Mouse (Mus musculus) urinary bladder, adult 2 months (tissue): ENCODE data around the gene Tex38. TPM values are rescaled to one million over a fixed set of nuclear protein-coding genes. Genes with fewer than 3 reads are reported as not detected.

ENCODE experiments used
- DNase-seq: peaks from one replicate; pipeline ENCODE4 v3.0.0; 2022; ENCODE audit warnings: low spot score
- polyA plus RNA-seq: library from polyadenylated mRNA; depleted of rRNA; stranded (reverse); fragments of >200 nt; gene quantifications from 2 replicates; pipeline ENCODE4 v1.2.3, GENCODE M21; 2012; rRNA removed

Gene Tex38
- polyA plus RNA-seq, 1 experiment: 0.32 TPM

GRCm38 (mm10) chr4:115767647-115768467 is 13.0 kb downstream of the Tex38 start:
- DNase-seq: no peak

- DNase-seq: no peak
These were observed 16.2 kb downstream of the Tex38 start for GRCm38 (mm10) chr4:115764581-115764980.

DNA sequence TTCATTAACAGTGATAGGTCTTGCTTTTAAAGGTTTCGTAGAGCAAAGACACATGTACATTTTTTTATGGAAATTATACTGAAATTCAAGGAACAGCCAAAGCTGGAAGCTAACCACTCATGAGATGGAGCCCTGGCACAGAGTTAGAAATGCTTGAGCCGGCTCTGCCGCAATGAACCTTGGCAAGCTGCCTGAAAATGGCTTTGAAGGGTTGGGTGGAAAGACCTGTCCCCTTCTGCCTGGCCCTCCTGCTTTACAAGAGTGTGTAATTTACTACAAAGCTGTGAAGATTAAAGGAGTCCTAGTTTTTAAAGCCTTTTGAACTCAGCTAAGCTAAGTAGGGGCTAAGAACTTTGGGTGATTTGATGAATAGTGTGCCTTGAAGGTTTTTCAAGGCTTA is 19.6 kb downstream of the Tex38 start:
- no peak for DNase-seq

DNA sequence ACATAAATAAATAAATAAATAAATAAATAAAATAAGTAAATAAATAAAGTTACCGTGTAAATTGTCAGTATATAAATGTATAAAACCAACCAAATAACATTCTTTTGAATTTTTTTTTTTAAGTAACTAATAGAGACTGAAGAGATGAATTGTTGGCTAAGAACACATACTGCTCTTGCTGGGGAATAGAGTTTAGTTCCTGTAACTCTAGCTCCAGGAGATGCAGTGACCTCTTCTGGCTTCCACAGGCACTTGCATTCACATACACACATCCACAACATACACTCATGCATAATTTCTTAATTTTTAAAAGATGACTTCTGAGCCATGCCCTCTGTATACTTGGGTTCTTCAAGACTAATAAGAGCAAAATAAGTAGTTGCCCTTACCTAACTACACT is 26.0 kb downstream of the Tex38 start:
- DNase-seq: no peak

DNA sequence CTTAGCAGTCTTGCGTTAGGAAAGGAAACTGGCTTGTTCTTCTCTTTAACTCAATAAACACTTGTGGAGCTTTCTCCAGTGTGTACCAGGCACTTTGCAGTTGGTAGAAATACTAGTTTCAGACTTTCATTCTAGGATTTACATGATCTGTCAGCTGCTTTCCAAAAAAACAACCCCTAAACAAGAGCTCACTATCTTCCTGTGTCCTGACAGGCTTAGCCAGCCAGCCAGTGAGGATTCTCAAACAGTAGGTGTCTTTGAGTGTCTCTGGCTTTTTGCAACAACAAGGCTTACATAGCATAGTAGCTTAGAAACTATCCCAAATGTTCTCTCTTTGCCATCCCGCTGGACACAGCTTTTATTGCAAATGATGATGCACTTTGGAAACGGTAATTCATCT is 26.7 kb downstream of the Tex38 start:
- no peak for DNase-seq

GRCm38 (mm10) chr4:115749336-115749735 is 31.5 kb downstream of the Tex38 start:
- DNase-seq: no peak

- no peak for DNase-seq
These were observed 32.6 kb downstream of the Tex38 start for GRCm38 (mm10) chr4:115748181-115748580.

GRCm38 (mm10) chr4:115743096-115743495 is 37.7 kb downstream of the Tex38 start:
- DNase-seq: no peak

- DNase-seq: no peak
These were observed 38.2 kb downstream of the Tex38 start for GRCm38 (mm10) chr4:115742658-115743057.

DNA sequence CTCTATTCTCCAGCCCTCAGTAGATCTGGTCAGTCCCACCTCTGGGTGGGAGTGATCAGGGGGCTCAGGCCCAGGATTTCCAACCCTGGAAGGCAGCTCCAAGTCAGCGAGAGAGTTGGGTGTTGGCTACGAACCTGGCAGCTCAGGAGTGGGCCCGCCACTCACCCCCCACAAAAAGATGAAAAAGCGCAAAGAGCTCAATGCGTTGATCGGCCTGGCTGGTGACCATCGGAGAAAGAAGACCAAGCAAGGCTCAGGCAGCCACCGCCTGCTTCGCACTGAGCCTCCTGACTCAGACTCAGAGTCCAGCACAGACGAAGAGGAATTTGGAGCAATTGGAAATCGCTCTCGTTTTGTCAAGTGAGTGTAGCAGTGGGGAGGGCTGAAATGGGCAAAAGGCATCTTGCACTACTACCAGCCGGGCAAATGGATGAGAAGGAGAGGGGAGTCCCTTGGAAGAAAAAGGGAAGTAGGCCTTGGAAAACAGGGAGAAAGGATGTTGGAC is 42.3 kb downstream of the Tex38 start:
- no peak for DNase-seq

DNA sequence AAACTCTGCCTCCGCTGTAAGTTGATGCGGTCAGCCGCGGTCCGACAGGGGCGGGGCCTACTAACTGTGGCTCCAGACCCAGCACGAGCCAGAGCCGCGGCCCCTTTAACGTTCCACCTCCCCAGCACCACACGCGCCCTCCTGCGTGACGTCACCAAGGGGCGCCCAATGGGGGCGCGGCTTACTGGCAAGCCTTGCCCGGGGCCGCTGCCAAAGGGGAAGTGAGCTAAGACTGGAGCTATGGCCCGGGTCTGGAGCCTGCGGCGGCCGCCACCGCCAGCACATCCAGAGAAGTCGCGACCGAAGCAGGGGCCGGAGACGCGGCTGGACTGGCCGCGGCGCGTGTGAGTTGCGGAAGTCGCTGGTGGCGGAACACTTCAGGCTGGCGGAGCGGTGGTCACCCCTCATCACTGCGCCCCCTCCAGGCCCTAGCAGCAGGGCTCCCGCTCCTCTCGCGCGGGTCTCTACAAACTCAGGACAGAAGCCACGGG is 43.2 kb downstream of the Tex38 start, which contains the start of gene Efcab14:
Gene Efcab14 (plus strand): TSS at position 194 of the 491 bp plus-strand sequence.
- peak; percentile 96 for DNase-seq

DNA sequence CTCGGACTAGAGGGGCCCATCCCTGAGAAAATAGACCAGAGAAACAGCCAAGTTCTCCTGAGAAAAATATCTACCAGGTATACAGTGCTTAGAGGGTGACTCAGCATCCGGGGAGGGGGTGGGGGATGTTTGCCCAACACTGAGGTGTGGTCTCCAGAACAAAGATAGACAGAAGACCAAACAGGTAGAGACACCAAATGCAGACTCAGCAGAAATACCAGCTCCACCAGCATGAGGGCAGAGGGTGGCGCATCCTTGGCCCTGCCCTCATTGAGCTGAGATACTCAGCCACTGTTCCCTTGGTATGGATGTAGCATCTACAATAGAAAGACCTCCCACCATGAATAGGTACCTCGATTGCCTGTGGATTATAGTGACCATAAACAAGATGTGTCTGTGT is 46.0 kb downstream of the Tex38 start:
- DNase-seq: no peak

DNA sequence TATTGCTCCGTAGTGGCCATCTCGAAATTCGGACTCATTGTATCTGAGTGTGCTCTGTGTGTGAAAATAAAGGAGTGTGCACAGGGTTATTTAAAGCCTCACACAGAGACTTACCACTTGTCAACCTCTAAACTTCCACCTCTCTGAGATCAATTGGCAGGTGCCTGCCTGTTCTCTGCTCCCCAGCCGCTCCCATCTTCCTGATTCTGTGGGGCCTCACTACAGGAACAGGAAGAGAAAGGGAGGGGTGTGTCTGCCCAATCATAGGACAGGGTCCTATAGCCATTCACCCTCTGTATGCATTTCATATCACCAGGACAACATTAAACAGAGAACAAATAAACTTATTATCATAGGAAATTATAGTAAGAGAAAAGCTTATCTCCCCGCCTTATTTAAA is 47.1 kb downstream of the Tex38 start:
- no peak for DNase-seq

DNA sequence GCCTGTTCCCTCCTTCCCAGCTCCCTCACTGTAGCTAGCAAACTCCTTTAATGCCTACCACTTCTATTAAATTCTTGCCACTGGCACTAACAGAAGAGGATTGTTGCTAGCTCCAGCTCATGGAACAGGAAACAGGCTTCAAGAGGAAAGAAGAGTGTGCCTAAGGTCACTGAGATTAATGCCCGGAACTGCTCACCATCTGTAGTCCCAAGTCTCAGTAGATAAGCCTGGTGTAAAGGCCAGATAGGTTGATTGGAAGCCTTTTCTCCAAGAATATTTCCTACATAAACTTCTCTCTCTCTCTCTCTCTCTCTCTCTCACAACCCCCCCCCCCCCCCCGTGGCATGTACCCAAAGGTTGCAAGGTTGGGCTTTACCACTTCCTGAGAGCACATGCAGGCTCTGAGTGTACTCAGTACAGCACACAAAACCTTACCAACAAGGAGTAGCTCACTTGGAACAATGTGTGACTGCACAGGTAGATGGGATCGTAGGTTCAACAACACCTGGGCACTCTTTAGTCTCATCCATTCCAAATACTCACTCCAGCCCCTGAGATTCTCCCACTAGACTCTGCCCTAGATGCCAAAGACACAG is 48.5 kb downstream of the Tex38 start:
- no peak for DNase-seq

- peak; percentile 34 for DNase-seq
These were observed 49.1 kb downstream of the Tex38 start for GRCm38 (mm10) chr4:115731588-115732222.

Other genes with a start within 250 kb of the Tex38 start
- not detected in 2 replicates for gene Cyp4a31, start 217.4 kb downstream of the Tex38 start, polyA plus RNA-seq
- gene Cyp4a32, start 180.0 kb downstream of the Tex38 start, polyA plus RNA-seq: not detected in 2 replicates
- gene Cyp4b1, start 133.3 kb downstream of the Tex38 start, polyA plus RNA-seq: 10.9 and 13.5 TPM in 2 replicates
- 28.4 and 31.7 TPM in 2 replicates for gene Efcab14, start 43.3 kb downstream of the Tex38 start, polyA plus RNA-seq
- 18.1 and 19.0 TPM in 2 replicates for gene Atpaf1, start 3.8 kb upstream of the Tex38 start, polyA plus RNA-seq
- gene Mob3c, start 47.1 kb upstream of the Tex38 start, polyA plus RNA-seq: 10.3 and 19.3 TPM in 2 replicates
- gene Mknk1, start 58.2 kb upstream of the Tex38 start, polyA plus RNA-seq: 44.8 and 59.6 TPM in 2 replicates
- 0.04 TPM in 1 of 2 replicates, not detected in the other for gene Kncn, start 103.4 kb upstream of the Tex38 start, polyA plus RNA-seq
- gene 6430628N08Rik, start 109.6 kb upstream of the Tex38 start, polyA plus RNA-seq: not detected in 2 replicates
- gene Dmbx1, start 158.9 kb upstream of the Tex38 start, polyA plus RNA-seq: not detected in 2 replicates
- 11.9 and 14.2 TPM in 2 replicates for gene Faah, start 236.9 kb upstream of the Tex38 start, polyA plus RNA-seq